Mouse (Mus musculus) limb, embryonic 14.5 days (tissue): ENCODE measurements around the gene Krt23. TPM values are rescaled to one million over a fixed set of nuclear protein-coding genes. Genes with fewer than 3 reads are reported as not detected.

ENCODE experiments used
- ATAC-seq: fragments of 200-750 bp; cut with Nextera tagmentation; 2 replicates; pipeline ENCODE4 v1.8.0; 2017; ENCODE audit warnings: low read depth, moderate number of reproducible peaks, moderate TSS enrichment; ENCODE audit not compliant: low FRiP score
- DNase-seq: peaks from one replicate; pipeline ENCODE4 v3.0.0-alpha.2; 2015; ENCODE audit warnings: low spot score
- H3K27ac ChIP-seq: fragments of 300-500 bp; sonication (generic); replicated peaks from 2 replicates; pipeline ENCODE4 v1.5.1; 2014; ENCODE audit warnings: low read depth, mild to moderate bottlenecking, low read length, moderate library complexity, mixed read lengths
- H3K27me3 ChIP-seq: fragments of 300-500 bp; sonication (generic); 2 replicates; pipeline ENCODE4 v1.6.1; 2014; ENCODE audit warnings: low read length, mixed read lengths; ENCODE audit not compliant: control insufficient read depth, insufficient read depth
- H3K36me3 ChIP-seq: fragments of 300-500 bp; sonication (generic); 2 replicates; pipeline ENCODE4 v1.6.1; 2014; ENCODE audit warnings: mild to moderate bottlenecking, low read length, moderate library complexity, mixed read lengths; ENCODE audit not compliant: control insufficient read depth, insufficient read depth
- H3K4me1 ChIP-seq: fragments of 300-500 bp; sonication (generic); 2 replicates; pipeline ENCODE4 v1.6.1; 2014; ENCODE audit warnings: antibody characterized with exemption, low read length, mixed read lengths; ENCODE audit not compliant: control insufficient read depth, insufficient read depth
- H3K4me2 ChIP-seq: fragments of 300-500 bp; sonication (generic); replicated peaks from 2 replicates; pipeline ENCODE4 v1.6.1; 2014; ENCODE audit warnings: low read depth, mild to moderate bottlenecking, low read length, moderate library complexity; ENCODE audit not compliant: severe bottlenecking
- H3K4me3 ChIP-seq: fragments of 300-500 bp; sonication (generic); replicated peaks from 2 replicates; pipeline ENCODE4 v1.5.1; 2014; ENCODE audit warnings: low read length
- H3K9ac ChIP-seq: fragments of 300-500 bp; sonication (generic); 2 replicates; pipeline ENCODE4 v1.6.1; 2014; ENCODE audit warnings: mild to moderate bottlenecking, low read depth, low read length, moderate library complexity; ENCODE audit not compliant: severe bottlenecking
- H3K9me3 ChIP-seq: fragments of 300-500 bp; sonication (generic); 2 replicates; pipeline ENCODE4 v1.6.1; 2016; ENCODE audit warnings: low read length; ENCODE audit not compliant: control insufficient read depth
- POLR2A ChIP-seq: fragments of 200-500 bp; IDR thresholded peaks from 2 replicates; pipeline ENCODE4 v1.8.0; 2012; ENCODE audit warnings: inconsistent platforms, mild to moderate bottlenecking, moderate library complexity, borderline replicate concordance; ENCODE audit not compliant: insufficient read depth, insufficient read length; ENCODE audit errors: extremely low read depth
- WGBS: fragments of 180-500 bp; shearing (Covaris S2); extraction: QIAGEN DNeasy Blood & Tissue Kit; methylation state at CpG from one replicate; pipeline ENCODE4 v1.1.7; 2014; 5-methylcytosine and 5-hydroxymethylcytosine counted together
- polyA plus RNA-seq, 2 experiments: library from polyadenylated mRNA; depleted of rRNA in 1 of 2; stranded (reverse) in 1 of 2; unstranded in 1 of 2; fragments of >200 nt; fragmentation: Nextera tagmentation in 1 of 2; extraction: Ambion mirVana in 1 of 2; gene quantifications; 2 replicates each; pipeline versions ENCODE4 v1.2.1 to v1.2.3; 2012 to 2014

The Krt23 gene
- polyA plus RNA-seq, 2 experiments, result 1.2 to 3.7 TPM

GRCm38 (mm10) chr11:99454044-99454443 lies 38.9 kb downstream of the Krt23 start:
- ATAC-seq, result no peak
- DNase-seq, result no peak
- no peaks in the 10 kb centered on the region for H3K27me3 ChIP-seq
- H3K4me1 ChIP-seq, result no peaks in the 10 kb centered on the region
- no peaks in the 10 kb centered on the region for H3K9me3 ChIP-seq
- H3K4me2 ChIP-seq, result no peak overlapping the region
- WGBS, result 87% methylated on average over 4 of the region's 4 CpGs
- H3K4me3 ChIP-seq, result no peak overlapping the region
- no peak for TF ChIP-seq POLR2A
- H3K36me3 ChIP-seq, result no peaks in the 10 kb centered on the region
- no peak overlapping the region for H3K9ac ChIP-seq
- no peak overlapping the region for H3K27ac ChIP-seq

- Histone ChIP-seq H3K4me1 (no peaks in the 10 kb centered on the region), H3K4me3 (no peak overlapping the region), H3K9me3 (no peaks in the 10 kb centered on the region), H3K4me2 (no peak overlapping the region), H3K27me3 (no peaks in the 10 kb centered on the region), H3K9ac (no peak overlapping the region), H3K36me3 (no peaks in the 10 kb centered on the region), H3K27ac (no peak overlapping the region)
- ATAC-seq (no peak), DNase-seq (no peak)
- TF ChIP-seq POLR2A, result no peak
- 41% methylated on average over 2 of the region's 2 CpGs for WGBS
These were observed 44.2 kb downstream of the Krt23 start for GRCm38 (mm10) chr11:99448769-99449168.

DNA sequence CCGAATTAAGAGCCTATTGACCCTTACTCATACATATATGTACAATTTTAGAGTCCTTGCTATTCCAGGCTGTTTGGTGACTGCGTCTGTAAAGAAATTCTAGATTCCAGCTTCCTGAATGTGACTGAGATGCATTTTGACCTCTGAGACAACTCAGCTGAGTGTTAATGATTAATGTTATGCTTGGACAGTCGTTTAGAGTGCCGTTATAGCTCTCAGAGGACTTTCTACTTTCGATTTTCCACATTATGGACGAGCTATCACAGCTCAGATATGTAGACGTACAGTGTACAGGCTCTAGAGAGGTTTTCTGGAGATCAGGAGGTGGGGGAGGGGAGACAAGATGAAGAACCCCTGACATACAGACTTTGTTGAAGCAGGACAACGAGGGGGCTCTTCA lies 51.7 kb downstream of the Krt23 start:
- TF ChIP-seq POLR2A, result no peak
- no peaks in the 10 kb centered on the region for H3K27me3 ChIP-seq
- no peaks in the 10 kb centered on the region for H3K4me1 ChIP-seq
- H3K9ac ChIP-seq, result no peak overlapping the region
- no peak for DNase-seq
- H3K27ac ChIP-seq, result no peak overlapping the region
- H3K36me3 ChIP-seq, result no peaks in the 10 kb centered on the region
- H3K4me2 ChIP-seq, result no peak overlapping the region
- WGBS, result 62% methylated on average over 8 of the region's 8 CpGs
- no peaks in the 10 kb centered on the region for H3K9me3 ChIP-seq
- no peak overlapping the region for H3K4me3 ChIP-seq
- ATAC-seq, result no peak

- no peak overlapping the region for H3K4me2 ChIP-seq
- ATAC-seq (no peak), DNase-seq (no peak)
- no peaks in the 10 kb centered on the region for H3K27me3 ChIP-seq
- no peaks in the 10 kb centered on the region for H3K4me1 ChIP-seq
- H3K4me3 ChIP-seq, result no peak overlapping the region
- no peak overlapping the region for H3K9ac ChIP-seq
- no peak overlapping the region for H3K27ac ChIP-seq
- 61% methylated on average over 10 of the region's 10 CpGs for WGBS
- TF ChIP-seq POLR2A, result no peak
- H3K9me3 ChIP-seq, result no peaks in the 10 kb centered on the region
- no peaks in the 10 kb centered on the region for H3K36me3 ChIP-seq
These were observed 53.5 kb downstream of the Krt23 start for GRCm38 (mm10) chr11:99439465-99439864.

DNA sequence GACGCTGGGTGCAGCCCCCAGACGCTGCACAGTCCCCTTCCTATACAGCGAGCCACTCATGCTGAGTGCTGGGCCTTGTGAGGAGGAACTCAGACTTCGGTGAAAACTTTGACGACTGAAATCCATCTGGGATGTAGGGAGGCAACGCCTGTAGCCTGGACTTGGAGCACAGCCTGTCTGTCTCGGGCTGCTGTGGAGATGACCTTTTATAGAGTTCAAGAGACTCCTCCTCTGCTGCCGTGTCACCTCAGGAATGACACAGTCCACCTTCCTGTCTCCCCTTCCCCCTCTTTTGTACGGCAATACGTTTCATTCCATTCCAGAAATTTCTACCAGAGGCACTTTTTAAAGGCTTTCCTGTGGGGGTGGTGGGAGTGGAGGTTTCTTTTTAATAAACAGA lies 55.0 kb downstream of the Krt23 start, which contains the start of gene Krt20:
Gene Krt20 (minus strand): TSS at position 179 of the 400 bp plus-strand sequence.
- no peak within 1 kb of the TSS for H3K4me2 ChIP-seq
- 31% methylated on average over 10 of the region's 10 CpGs for WGBS
- no peak within 1 kb of the TSS for H3K4me3 ChIP-seq
- DNase-seq, result no peak
- H3K4me1 ChIP-seq, result no peaks in the 10 kb centered on the region
- no peak for ATAC-seq
- no peak for TF ChIP-seq POLR2A
- no peaks in the 10 kb centered on the region for H3K36me3 ChIP-seq
- H3K27ac ChIP-seq, result no peak within 1 kb of the TSS
- no peaks in the 10 kb centered on the region for H3K27me3 ChIP-seq
- no peaks in the 10 kb centered on the region for H3K9me3 ChIP-seq
- H3K9ac ChIP-seq, result no peak within 1 kb of the TSS

DNA sequence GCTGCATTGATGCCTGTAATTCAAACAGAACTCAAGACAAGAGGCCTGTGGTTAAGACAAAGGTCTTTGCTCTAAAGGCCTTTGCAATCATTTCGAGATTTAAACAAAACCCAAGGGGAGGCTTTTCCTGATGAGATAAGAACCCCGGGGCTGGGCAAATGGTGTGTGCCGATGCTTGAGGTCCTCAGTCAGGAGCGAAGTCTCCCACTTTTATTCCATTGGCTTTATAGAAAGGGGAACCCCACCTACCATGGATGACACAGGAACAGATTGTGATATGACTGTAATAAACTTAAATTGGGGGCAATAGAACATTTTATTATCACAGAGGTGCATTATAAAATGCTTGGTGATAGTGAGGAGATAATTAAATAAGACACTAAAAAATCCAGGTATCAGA lies 56.3 kb downstream of the Krt23 start:
- no peaks in the 10 kb centered on the region for H3K27me3 ChIP-seq
- no peak overlapping the region for H3K4me3 ChIP-seq
- no peak overlapping the region for H3K9ac ChIP-seq
- ATAC-seq (no peak), DNase-seq (no peak)
- H3K9me3 ChIP-seq, result no peaks in the 10 kb centered on the region
- no peak overlapping the region for H3K4me2 ChIP-seq
- H3K36me3 ChIP-seq, result no peaks in the 10 kb centered on the region
- H3K4me1 ChIP-seq, result no peaks in the 10 kb centered on the region
- no peak overlapping the region for H3K27ac ChIP-seq
- no peak for TF ChIP-seq POLR2A
- WGBS, result 80% methylated on average over 4 of the region's 4 CpGs
